Mouse (Mus musculus) embryo, embryonic 9.5 days (tissue): ENCODE data around the gene Pnp.
"Not testable (repeated sequence)": the region's sequence is repeated elsewhere in the genome, so short reads cannot be mapped to it uniquely, and the experiment has no call there.

Source experiments
- DNase-seq: peaks from one replicate; pipeline ENCODE4 v3.0.0-alpha.2; 2017; ENCODE audit errors: extremely low spot score

The Pnp gene

DNA sequence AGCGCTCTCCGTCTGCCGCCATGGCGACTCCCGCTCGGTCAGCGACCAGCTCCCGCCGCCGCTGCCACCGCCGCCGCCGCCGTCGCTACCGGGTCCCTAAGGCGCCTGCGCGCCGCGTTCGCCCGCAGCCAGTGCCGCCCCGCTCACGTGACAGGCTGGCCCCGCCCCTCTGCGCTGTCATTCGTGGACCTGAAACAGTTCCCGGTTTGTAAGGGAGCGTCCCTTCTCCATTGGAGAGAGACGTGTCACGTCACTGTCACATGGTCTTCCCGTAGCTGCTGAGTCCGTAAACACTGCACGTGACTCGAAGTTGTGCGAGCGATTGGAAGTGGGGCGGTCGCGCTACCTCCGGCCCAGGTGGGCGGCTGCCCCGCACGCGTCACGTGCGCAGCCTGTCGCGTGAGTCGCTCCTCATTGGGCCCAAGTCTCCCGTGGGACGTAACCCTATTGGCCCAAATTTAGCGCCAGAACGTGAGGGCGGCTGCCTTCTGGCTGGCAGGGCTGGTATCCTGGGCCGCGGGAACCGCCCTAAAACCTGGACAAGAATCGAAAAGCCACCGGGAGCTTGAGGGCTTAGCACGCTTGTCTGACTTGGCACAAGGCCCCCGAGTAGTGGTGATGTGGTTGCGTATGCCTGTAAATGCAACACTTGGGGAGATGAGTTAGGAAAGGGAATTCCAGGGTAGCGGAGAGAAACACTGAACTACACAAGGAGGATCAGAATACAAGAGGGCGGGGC, at the start of gene Pnp, which contains the start of gene Pip4p1:
Gene Pnp, plus strand, starts transcription at position 329 of the 739 bp plus-strand sequence.
Gene Pip4p1, minus strand, starts transcription at position 103 of the 739 bp plus-strand sequence.
- DNase-seq, result peak; percentile 95

DNA sequence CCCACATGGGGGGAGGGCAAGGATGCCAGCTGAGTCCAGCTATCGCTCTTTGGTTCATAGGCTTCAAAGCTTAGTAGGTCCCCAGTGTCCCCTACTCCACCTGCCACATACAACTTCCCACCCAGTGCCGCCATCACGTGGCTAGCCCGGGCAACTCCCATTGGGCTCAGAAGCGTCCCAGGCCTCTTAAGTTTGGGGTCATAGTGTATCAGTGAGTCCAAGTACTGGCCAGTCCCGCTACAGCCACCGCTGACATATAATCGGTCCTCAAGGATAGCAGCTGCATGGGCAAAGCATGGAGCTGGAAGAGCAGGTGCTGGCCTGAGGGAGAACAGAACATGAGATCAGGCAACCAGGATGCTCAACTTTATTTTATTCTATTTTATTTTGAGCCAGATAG, 39.3 kb upstream of the Pnp start:
- no peak for DNase-seq

DNA sequence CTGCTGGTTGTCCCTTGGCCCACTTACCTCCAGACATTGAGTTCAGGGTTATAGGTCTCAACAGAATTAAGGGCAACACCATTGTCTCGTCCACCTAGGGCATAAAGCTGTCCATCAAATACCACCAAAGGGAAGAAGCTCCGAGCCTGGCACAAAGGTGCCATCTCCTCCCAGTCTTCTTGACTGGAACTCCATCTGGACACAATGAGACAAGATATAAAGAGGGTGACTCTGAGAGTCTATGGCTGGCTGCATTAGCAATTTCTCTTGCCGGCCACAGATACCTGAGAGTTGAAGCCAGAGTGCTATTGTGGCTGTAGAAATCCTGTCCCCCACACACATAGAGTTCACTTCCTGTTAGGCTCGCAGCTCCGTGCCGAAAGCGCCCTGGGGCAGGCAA, 38.8 kb upstream of the Pnp start:
- DNase-seq, result no peak

DNA sequence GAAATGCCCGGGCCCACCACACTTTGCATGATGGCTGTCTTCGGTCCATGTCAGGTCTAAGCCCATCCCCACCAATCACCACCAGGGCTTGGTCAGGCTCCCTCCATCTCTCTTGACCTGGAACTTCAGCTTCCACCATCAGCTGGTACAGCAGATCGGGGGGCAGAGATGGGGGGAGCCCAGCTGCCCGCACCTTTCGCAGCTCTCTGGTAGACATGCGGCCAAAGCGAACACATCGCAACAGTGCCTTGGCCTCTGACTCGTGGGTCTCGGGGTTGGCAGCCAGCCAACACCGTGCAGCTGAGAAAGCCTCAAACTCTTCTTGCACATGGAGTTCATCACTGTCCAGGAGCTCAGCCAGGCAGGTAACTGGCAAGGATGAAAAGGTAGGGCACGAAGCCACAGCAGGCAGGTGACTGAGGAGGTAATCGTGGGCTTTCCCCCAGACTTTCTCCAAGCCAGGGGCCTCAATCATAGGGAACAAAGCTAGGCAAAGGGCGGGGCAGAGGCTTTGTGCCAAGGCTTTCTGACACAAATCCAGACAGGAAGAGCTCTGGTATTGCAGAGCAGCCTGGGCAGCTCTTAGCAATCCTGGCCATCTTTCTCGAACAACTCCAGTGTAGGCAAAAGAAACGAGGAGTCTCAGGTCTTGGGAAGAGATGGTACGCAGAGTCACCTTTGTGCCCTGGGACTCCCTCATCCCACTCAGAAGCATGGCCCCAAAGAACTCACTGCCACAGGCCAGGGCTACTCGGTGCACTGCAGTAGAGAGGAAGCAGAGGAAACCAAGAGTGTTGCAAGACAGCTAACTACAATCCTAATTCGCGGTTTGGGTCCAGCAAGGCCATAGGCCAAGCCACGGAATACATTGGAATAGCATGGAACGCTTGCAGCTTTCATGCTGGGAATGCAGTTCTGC, 38.1 kb upstream of the Pnp start:
- no peak for DNase-seq

DNA sequence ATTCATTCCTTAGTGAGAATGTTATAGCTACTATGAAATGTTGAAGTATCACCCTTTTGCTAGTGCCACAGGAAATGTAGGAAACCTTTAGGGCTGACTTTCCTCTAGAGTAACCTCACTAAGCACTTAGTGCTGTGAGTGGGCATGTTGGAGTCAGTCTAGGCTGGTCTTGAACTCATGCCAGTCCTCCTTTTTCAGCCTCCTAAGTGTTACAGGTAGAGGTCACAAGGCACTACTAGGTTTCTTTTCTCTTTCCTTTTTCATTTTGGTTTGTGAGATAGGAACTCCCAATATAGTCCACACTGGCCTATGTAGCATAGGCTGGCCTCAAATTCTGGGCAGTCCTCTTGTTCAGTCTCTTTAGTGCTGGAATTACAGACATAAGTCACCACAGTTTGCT, 35.5 kb upstream of the Pnp start:
- DNase-seq, result no peak

DNA sequence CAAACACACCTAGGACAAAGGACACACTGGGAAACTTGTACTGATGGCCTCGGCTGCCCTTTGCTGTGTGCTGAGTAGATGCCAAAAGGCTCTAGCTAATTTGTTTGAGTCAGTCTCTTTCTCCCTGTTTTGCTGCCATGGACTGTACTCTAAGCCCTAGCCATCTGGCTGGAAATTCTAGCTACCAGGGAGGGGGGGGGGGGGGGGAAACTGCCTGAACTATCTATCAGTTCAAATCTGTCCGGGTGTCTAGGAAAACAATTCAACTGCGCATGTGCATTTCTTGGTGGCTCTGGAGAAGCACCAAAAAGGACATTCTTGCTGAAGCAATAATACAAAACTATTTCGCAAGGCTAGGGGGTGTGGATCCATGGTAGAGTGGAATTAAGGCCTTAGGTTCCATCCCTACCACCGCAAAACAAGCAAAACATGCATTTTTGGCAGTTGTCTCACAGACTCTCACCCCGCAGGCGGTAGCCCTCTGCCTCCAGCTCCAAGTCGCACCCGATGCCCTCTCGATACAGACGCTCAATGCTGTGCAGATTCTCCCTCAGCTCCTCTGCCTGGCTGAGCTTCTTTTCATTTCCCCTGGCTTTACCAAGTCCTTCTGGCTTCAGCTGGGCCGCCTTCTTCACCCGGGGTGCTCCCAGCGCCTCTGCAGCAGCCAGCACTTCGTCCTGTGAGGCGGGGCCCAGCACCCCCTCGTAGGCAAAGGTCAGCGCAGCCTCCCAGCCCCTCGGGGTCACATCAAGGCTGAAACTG, 34.7 kb upstream of the Pnp start:
- DNase-seq, result peak; percentile 38

DNA sequence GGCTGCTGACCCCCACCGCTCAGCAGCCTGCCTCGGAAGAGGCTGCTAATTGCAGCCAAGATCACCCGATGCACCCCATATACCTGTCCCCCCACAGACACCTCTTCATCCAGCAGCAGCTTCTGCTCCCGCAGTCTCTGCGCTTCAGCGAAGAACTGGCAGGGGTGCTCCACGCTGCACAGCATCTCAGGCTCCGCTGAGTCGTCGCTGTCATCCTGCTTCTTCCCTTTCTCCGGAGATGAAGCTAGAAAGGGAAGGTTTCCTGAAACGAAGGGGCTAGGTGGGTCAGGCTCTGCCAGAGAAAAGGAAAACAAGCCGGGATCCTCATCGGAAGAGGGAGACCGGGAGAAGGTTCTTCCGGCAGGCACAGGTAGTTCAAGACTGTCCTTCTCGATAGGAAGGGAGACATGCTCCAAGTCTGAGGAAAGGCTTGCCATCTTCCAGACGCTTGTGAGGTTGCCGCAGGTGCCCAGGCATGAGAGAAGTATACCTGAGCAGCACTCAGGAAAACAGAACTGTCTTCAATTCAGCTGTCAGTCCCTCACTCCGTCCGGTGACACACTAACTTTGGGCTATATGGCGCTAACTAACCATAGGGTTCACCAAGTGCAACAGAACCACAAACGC, 34.0 kb upstream of the Pnp start:
- DNase-seq, result no peak

DNA sequence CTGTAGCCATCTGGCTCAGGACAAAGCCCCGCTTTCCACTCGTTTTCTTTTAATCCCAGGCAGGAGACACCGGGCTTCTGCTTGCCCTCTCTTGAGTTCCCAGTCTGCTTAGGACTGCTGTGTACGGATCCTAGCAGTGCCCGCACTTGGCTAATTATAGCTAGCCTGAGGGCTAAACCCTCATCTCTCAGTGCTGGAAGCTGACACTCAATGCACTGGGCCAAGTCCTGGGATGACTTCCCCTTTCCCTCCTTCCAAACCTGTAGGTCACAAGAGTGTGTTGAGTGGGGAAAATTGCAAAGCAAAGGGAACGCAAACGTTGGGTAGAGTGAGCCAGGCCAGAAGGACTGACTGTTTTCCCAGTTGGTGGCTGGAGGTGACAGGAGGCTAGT, 33.5 kb upstream of the Pnp start, which contains the start of gene Klhl33:
Gene Klhl33, minus strand, starts transcription at position 134 of the 392 bp plus-strand sequence.
- peak; percentile 4 for DNase-seq

DNA sequence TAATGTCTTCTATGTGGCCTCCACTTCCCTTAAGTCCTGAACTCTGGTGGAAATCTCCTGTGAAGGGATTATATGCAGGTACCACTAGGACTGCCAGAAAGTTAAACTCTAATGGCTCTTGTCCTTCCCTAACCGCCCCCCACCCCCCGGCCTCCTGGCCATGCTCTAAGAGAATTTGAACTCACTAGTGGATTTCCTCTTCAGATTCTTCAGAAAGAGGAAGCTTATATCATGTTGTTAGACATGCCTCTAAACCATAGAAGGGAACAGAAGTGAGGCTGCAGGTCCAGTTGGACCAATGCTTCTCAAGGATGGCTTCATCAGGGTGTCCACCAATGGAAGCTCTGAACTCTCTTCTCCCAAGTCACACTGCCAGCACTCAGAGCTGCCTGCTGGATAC, 32.9 kb upstream of the Pnp start:
- DNase-seq, result not testable (repeated sequence)

DNA sequence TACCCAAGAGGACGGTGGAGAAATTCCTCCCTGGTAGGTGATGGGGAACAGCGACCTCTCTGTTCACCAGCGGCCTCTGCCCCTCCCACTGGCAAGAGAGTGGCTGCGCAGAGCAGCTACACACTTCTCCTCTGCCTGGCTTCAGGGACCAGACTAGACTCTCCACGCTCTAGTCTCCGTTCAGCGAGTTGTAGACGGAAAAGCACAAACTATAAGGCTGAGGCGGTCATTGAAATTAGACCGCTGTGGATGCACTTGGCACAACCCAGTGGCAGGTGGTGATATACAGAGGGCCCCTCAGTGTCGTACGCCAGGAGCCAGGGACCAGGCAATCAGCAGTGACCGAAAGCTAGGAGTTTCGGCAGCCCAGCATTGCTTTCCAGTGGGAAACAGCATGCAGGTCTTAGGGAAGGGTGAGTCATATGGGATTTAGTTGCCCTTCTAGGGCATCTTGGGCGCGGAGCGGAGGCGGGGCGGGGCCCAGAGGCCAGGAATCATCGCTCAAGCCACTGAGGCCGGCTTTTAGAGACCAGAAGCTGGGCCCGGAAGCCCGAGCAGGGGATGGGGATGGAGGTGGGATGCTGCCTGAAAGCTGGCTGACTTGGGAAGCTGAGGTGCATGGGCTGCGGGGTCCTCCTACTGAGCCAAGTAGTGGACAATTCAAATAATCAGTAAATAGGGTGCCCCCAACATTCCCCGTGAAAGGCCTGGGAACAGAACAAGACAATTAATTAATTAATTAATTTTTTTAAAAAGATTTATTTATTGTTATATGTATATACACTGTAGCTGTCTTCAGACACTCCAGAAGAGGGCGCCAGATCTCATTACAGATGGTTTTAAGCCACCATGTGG, 26.7 kb upstream of the Pnp start:
- DNase-seq, result peak; percentile 74

DNA sequence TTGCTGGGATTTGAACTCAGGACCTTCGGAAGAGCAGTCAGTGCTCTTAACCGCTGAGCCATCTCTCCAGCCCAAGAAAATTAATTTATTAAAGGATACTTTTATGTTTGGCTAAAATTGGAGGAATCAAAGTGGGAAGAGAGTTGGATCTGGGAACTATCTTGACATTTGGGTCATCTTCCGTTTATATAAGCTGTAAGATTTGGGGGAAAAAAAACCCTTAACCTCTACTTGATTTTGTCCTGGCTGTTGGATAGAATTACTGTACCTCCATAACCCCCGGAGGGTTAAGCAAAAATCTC, 26.1 kb upstream of the Pnp start:
- DNase-seq, result no peak

DNA sequence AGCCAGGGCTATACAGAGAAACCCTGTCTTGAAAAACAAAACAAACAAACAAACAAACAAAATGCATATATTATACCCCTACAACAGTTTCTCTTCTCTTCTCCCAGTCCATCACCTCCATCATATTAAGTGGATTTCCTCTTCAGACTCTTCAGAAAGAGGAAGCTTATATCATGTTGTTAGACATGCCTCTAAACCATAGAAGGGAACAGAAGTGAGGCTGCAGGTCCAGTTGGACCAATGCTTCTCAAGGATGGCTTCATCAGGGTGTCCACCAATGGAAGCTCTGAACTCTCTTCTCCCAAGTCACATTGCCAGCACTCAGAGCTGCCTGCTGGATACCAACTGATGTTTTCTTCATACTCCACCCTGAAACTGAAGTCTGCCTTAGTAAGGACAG, 25.6 kb upstream of the Pnp start:
- not testable (repeated sequence) for DNase-seq

DNA sequence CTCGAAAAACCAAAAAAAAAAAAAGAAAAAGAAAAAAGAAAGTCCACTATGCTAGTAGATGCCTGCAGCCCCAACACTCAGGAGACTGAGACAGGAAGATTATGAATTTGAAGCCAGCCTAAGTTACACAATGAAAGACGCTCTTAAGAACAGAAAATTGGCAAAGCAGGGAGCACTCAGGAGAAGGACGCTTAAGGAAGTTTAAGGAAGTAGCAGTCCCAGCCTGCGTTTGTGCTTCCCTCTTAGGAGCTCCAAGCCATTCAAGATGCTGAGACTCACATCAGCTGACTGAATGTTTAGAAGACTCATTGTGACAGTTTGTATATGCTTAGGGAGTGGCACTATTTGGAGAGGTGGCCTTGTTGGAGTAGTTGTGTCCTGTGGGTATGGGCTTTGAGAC, 22.8 kb upstream of the Pnp start:
- no peak for DNase-seq

DNA sequence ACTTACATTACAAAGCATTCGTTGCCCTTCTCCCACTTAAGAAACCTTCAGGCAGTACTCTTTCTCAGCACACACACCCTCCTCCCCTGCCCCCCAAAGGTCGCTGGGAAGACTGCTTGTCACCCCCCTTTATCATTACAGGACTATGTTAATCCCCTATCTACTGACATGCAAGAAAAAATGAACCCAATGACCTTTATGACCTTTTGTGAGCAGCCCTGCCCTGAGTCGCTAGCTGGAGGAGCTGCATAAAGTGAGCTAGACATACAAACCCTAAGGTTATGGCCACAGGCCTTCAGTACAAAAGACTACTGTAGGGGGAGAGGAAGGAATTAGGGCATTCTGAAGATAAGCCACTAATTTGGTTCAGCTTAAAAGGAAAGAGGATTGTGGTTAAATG, 19.5 kb upstream of the Pnp start:
- no peak for DNase-seq

DNA sequence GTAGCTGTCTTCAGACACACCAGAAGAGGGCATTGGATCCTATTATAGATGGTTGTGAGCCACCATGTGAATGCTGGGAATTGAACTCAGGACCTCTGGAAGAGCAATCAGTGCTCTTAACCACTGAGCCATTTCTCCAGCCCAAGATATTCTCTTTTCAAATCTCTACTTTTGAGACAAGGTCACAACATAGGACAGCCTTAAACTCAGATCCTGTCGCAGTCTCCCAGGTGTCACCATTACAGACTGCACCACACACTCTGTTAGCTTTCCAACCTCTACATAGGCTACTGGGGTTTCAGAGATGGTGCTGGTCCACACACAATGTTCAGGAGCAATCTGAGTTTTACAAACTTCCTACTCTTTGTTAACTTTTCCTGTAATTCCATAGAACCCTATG, 7.4 kb upstream of the Pnp start:
- DNase-seq, result not testable (repeated sequence)

DNA sequence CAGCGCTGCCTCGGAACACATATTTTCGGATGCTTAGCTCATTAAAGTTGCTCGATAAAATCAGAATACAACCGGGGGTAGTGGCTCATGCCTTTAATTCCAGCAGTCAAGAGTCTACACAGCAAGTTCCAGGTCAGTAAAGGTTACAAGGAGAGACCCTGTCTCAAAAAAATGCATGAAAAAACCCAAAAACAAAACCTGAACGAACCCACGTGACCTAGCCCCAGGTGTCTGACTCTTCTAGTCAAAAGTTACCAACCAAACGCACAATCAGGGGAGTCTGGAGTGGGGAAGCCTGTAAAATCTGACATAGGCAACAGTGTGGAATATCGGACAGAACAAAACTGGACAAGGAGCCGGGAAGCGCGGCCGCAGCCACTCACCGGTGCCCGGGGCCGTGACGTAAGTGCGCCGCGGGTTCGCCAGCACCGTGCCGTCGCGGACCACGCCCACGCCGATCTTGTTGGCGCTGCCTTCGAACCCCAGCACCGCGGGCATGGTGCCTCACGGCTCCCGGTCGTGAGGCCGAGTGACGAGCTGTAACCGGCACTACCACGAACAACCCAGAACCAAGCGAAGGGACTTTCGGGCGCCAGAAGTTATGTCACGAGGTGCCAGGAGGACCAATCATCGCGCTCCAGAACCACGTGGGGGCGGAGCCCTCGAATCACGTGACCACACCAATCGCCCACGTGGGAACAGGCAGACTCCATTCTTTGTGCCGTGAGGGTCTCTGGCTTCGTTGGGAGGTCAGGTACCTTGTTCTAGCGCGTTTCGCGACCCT, 6.4 kb upstream of the Pnp start, which contains the start of the genes Osgep and Apex1:
Gene Osgep, minus strand, starts transcription at position 613 of the 784 bp plus-strand sequence.
Gene Apex1, plus strand, starts transcription at position 688 of the 784 bp plus-strand sequence.
- DNase-seq, result peak; percentile 97

DNA sequence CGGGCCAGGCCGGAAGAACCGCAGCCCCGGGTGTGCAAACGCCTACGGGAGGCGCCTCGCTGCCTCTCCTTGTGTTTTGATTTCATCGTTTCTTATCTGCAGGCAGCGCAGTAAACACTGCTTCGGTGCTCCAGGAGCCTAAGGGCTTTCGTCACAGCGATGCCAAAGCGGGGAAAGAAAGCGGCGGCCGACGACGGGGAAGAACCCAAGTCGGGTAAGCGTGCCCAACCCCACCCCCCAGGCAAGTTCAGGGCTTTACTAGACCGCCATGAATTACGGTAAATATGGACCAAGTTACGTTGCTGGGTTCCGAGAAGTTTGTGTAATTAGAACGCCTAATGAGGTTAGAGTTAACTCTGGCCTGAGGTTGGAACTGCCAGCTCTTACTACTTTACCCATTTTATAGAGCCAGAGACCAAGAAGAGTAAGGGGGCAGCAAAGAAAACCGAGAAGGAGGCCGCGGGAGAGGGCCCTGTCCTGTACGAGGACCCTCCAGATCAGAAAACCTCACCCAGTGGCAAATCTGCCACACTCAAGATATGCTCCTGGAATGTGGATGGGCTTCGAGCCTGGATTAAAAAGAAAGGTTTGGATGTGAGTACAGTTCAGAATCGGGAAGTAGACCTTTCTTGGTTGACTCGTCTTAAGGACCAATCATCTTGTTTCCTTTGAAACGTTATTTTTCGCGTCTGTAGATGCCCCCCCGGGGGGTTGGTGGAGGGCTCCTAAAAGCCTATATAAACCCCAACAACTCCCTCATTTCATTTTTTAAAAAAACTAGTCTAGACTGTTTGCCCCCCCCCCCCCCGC, 5.6 kb upstream of the Pnp start:
- peak; percentile 43 for DNase-seq

DNA sequence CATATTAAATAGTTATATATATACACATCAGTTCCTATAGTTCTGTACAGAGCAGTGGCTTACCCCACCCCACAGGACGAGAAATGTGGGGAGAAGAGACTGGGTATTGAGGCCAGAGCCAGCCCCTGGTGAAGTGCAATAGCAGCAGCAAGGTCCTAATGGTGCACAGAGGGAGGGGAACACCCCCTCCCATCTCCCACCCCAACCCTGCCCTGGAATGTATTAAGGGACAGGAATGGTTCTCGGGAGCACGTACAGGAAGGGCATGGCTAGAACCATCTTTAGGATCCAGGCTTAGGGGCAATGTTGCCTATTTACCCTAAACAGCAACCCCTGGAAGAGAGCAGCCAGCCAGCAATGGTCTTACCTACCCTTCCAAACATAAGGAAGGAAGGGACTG, 3.5 kb upstream of the Pnp start:
- DNase-seq, result no peak

DNA sequence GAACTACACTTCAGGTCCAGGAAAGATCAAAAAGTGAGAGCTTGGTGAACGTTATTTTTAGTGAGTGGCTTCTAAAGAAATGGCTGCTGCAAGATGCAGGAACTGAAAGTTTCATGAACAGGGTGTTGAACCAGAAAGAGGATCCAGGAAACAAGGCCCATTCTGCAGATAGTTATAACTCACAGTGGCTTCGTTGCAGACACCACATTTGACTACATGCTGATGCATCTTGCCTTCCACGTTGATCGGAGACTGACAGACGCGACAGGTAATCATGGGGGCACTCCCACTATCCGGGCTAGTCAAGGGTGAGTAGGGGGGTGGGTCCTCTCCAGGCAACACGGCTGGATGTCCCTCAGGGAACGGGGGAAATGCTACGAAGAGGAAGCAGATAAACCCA, 931 bp upstream of the Pnp start:
- DNase-seq, result no peak
